Mouse (Mus musculus): ENCODE measurements at regions not wholly inside any gene's neighbourhood (a gene's known extent, or its start where the extent isn't known, plus 50 kb on each side); places are given as distances from the start of the nearest gene placed in this dataset.

GRCm38 (mm10) chr16:31528596-31529283 lies 106.7 kb downstream of the Bdh1 start:
- no peaks in the 10 kb centered on the region for H3K27me3 ChIP-seq (ENCODE audit: insufficient read depth, low read length)
- TF ChIP-seq CTCF (IDR thresholded peaks at IDR 0.05; ENCODE audit: low read depth) = no peak
- no peak for TF ChIP-seq EP300 (IDR thresholded peaks at IDR 0.05; ENCODE audit: low read depth)
- DNase-seq (no peak), ATAC-seq (no peak)
- 46% methylated on average over 11 of the region's 11 CpGs for WGBS (ENCODE audit: insufficient replicate concordance)
- H3K4me3 ChIP-seq (ENCODE audit: low read depth, low read length) = no peak overlapping the region
- no peak overlapping the region for H3K27ac ChIP-seq (ENCODE audit: low read depth)
- H3K9me3 ChIP-seq (ENCODE audit: low read length) = no peaks in the 10 kb centered on the region
- H3K9ac ChIP-seq (replicated peaks) = no peak overlapping the region
- H3K36me3 ChIP-seq (replicated peaks; ENCODE audit: insufficient read depth, low read length) = no peaks in the 10 kb centered on the region
- no peak overlapping the region for H3K4me2 ChIP-seq (ENCODE audit: low read depth, low read length)
- peaks cover 5% of the 10 kb centered on the region for H3K4me1 ChIP-seq (ENCODE audit: insufficient read depth)

GRCm38 (mm10) chr16:31529284-31529958 lies 107.3 kb downstream of the Bdh1 start:
- no peaks in the 10 kb centered on the region for H3K36me3 ChIP-seq (replicated peaks; ENCODE audit: insufficient read depth, low read length)
- H3K4me1 ChIP-seq (ENCODE audit: insufficient read depth) = peaks cover 5% of the 10 kb centered on the region
- no peaks in the 10 kb centered on the region for H3K27me3 ChIP-seq (ENCODE audit: insufficient read depth, low read length)
- WGBS (ENCODE audit: insufficient replicate concordance) = 86% methylated on average over 13 of the region's 13 CpGs
- no peak overlapping the region for H3K27ac ChIP-seq (ENCODE audit: low read depth)
- TF ChIP-seq CTCF (IDR thresholded peaks at IDR 0.05; ENCODE audit: low read depth) (no peak), EP300 (IDR thresholded peaks at IDR 0.05; ENCODE audit: low read depth) (no peak)
- no peaks in the 10 kb centered on the region for H3K9me3 ChIP-seq (ENCODE audit: low read length)
- H3K9ac ChIP-seq (replicated peaks) = no peak overlapping the region
- no peak for ATAC-seq
- no peak overlapping the region for H3K4me2 ChIP-seq (ENCODE audit: low read depth, low read length)
- no peak overlapping the region for H3K4me3 ChIP-seq (ENCODE audit: low read depth, low read length)
- no peak for DNase-seq

GRCm38 (mm10) chr16:31530090-31530489 lies 108.0 kb downstream of the Bdh1 start:
- no peak overlapping the region for H3K9ac ChIP-seq (replicated peaks)
- no peaks in the 10 kb centered on the region for H3K27me3 ChIP-seq (ENCODE audit: insufficient read depth, low read length)
- no peaks in the 10 kb centered on the region for H3K9me3 ChIP-seq (ENCODE audit: low read length)
- DNase-seq = no peak
- ATAC-seq = no peak
- H3K36me3 ChIP-seq (replicated peaks; ENCODE audit: insufficient read depth, low read length) = no peaks in the 10 kb centered on the region
- TF ChIP-seq CTCF (IDR thresholded peaks at IDR 0.05; ENCODE audit: low read depth) (no peak), EP300 (IDR thresholded peaks at IDR 0.05; ENCODE audit: low read depth) (no peak)
- WGBS (ENCODE audit: insufficient replicate concordance) = 76% methylated on average over 8 of the region's 8 CpGs
- H3K4me2 ChIP-seq (ENCODE audit: low read depth, low read length) = no peak overlapping the region
- no peak overlapping the region for H3K27ac ChIP-seq (ENCODE audit: low read depth)
- H3K4me3 ChIP-seq (ENCODE audit: low read depth, low read length) = no peak overlapping the region
- H3K4me1 ChIP-seq (ENCODE audit: insufficient read depth) = peaks cover 5% of the 10 kb centered on the region

GRCm38 (mm10) chr16:31533196-31533777 lies 111.2 kb downstream of the Bdh1 start:
- Histone ChIP-seq H3K4me3 (ENCODE audit: low read depth, low read length) (no peak overlapping the region), H3K27ac (ENCODE audit: low read depth) (no peak overlapping the region), H3K4me1 (ENCODE audit: insufficient read depth) (peaks cover 5% of the 10 kb centered on the region), H3K36me3 (replicated peaks; ENCODE audit: insufficient read depth, low read length) (no peaks in the 10 kb centered on the region), H3K9me3 (ENCODE audit: low read length) (no peaks in the 10 kb centered on the region), H3K27me3 (ENCODE audit: insufficient read depth, low read length) (no peaks in the 10 kb centered on the region), H3K4me2 (ENCODE audit: low read depth, low read length) (peak overlapping the region; percentile 33; the same call in 1 of the 2 replicates), H3K9ac (replicated peaks) (no peak overlapping the region)
- ATAC-seq (peak; percentile 66), DNase-seq (no peak)
- TF ChIP-seq CTCF (IDR thresholded peaks at IDR 0.05; ENCODE audit: low read depth) = no peak
- peak; percentile 71 for TF ChIP-seq EP300 (IDR thresholded peaks at IDR 0.05; ENCODE audit: low read depth)
- WGBS (ENCODE audit: insufficient replicate concordance) = 40% methylated on average over 6 of the region's 6 CpGs

GRCm38 (mm10) chr16:31534923-31535523 lies 112.9 kb downstream of the Bdh1 start:
- H3K27ac ChIP-seq (ENCODE audit: low read depth) = no peak overlapping the region
- H3K4me1 ChIP-seq (ENCODE audit: insufficient read depth) = peaks cover 5% of the 10 kb centered on the region
- no peaks in the 10 kb centered on the region for H3K9me3 ChIP-seq (ENCODE audit: low read length)
- no peak overlapping the region for H3K4me2 ChIP-seq (ENCODE audit: low read depth, low read length)
- no peak for ATAC-seq
- TF ChIP-seq EP300 (IDR thresholded peaks at IDR 0.05; ENCODE audit: low read depth) (no peak), CTCF (IDR thresholded peaks at IDR 0.05; ENCODE audit: low read depth) (no peak)
- no peak overlapping the region for H3K9ac ChIP-seq (replicated peaks)
- no peaks in the 10 kb centered on the region for H3K27me3 ChIP-seq (ENCODE audit: insufficient read depth, low read length)
- no peak for DNase-seq
- WGBS (ENCODE audit: insufficient replicate concordance) = 66% methylated on average over 4 of the region's 4 CpGs
- H3K4me3 ChIP-seq (ENCODE audit: low read depth, low read length) = no peak overlapping the region
- H3K36me3 ChIP-seq (replicated peaks; ENCODE audit: insufficient read depth, low read length) = no peaks in the 10 kb centered on the region

GRCm38 (mm10) chr16:31536328-31536727 lies 114.2 kb downstream of the Bdh1 start:
- 91% methylated on average over 3 of the region's 3 CpGs for WGBS (ENCODE audit: insufficient replicate concordance)
- no peaks in the 10 kb centered on the region for H3K9me3 ChIP-seq (ENCODE audit: low read length)
- no peak overlapping the region for H3K4me3 ChIP-seq (ENCODE audit: low read depth, low read length)
- no peak overlapping the region for H3K4me2 ChIP-seq (ENCODE audit: low read depth, low read length)
- H3K27ac ChIP-seq (ENCODE audit: low read depth) = no peak overlapping the region
- H3K27me3 ChIP-seq (ENCODE audit: insufficient read depth, low read length) = no peaks in the 10 kb centered on the region
- DNase-seq (no peak), ATAC-seq (no peak)
- TF ChIP-seq EP300 (IDR thresholded peaks at IDR 0.05; ENCODE audit: low read depth) (no peak), CTCF (IDR thresholded peaks at IDR 0.05; ENCODE audit: low read depth) (no peak)
- peaks cover 5% of the 10 kb centered on the region for H3K4me1 ChIP-seq (ENCODE audit: insufficient read depth)
- H3K36me3 ChIP-seq (replicated peaks; ENCODE audit: insufficient read depth, low read length) = no peaks in the 10 kb centered on the region
- H3K9ac ChIP-seq (replicated peaks) = no peak overlapping the region
